Mouse (Mus musculus): Measurements from ENCODE around the gene Capn12.
A peak's percentile ranks its signal among the peaks of the same experiment; 100 is the strongest.
"Not testable (repeated sequence)": the region's sequence is repeated elsewhere in the genome, so short reads cannot be mapped to it uniquely, and the experiment has no call there.

Gene Capn12

GRCm38 (mm10) chr7:28879606-28880005 lies 1.6 kb upstream of the Capn12 start:
- DNase-seq: no peak

GRCm38 (mm10) chr7:28880554-28880953 lies 668 bp upstream of the Capn12 start:
- DNase-seq: no peak

- no peak for DNase-seq
Measured at GRCm38 (mm10) chr7:28883039-28883438, 1.8 kb downstream of the Capn12 start.

DNA sequence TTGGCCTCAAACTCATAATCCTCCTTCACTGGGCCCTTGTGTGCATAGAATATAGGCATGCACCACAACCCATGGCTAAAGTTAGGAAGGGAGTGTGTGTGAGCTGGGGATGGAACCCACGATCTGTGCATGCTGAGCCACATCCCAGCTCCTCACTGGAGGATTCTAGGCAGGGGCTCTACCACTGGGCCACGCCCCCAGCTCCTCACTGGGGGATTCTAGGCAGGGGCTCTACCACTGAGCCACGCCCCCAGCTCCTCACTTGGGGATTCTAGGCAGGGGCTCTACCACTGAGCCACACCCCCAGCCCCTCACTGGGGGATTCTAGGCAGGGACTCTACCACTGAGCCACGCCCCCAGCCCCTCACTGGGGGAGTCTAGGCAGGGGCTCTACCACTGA lies 2.5 kb downstream of the Capn12 start:
- not testable (repeated sequence) for DNase-seq

DNA sequence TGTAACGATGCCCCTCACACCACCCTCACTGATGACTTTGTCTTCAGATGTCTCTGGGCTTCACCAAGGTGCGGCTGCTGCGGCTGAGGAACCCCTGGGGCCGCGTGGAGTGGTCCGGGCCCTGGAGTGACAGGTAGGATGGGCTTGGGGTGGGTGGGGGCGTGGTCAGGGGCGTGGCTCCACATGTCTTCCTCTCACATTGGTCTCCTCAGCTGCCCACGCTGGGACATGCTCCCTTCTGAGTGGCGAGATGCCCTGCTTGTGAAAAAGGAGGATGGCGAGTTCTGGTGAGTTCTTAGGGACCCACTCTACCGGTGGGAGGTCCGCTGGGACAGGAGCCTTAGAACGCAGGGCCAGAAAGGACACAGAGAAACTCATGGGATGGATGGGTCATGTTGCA lies 5.3 kb downstream of the Capn12 start:
- DNase-seq: peak; percentile 82

GRCm38 (mm10) chr7:28888701-28889161 lies 7.5 kb downstream of the Capn12 start:
- peak; percentile 90 for DNase-seq

GRCm38 (mm10) chr7:28892601-28893000 lies 11.4 kb downstream of the Capn12 start:
- DNase-seq: peak; percentile 92

GRCm38 (mm10) chr7:28893643-28894265 lies 12.5 kb downstream of the Capn12 start:
- peak; percentile 94 for DNase-seq

DNA sequence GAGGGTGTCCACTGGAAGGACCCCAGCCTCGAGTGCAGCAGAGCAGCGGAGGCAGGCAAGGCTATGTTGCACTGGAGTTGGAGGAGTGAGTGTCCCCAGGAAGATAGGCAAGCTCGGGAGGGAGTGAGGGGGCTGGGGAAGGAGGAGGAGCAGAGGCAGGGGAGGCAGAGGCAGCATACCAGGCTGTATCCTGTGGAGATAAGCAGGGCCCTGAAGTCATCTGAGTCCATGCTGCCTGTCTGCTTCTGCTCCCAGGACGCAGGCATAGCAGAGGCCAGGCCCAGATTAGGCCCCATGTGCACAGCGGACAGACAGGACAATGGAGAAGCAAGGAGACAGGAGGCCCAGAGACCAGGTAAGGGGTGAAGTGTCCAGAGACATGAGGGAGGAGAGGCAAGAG lies 13.7 kb downstream of the Capn12 start:
- DNase-seq: peak; percentile 95

- peak; percentile 91 for DNase-seq
Measured at GRCm38 (mm10) chr7:28897661-28898060, 16.4 kb downstream of the Capn12 start.

DNA sequence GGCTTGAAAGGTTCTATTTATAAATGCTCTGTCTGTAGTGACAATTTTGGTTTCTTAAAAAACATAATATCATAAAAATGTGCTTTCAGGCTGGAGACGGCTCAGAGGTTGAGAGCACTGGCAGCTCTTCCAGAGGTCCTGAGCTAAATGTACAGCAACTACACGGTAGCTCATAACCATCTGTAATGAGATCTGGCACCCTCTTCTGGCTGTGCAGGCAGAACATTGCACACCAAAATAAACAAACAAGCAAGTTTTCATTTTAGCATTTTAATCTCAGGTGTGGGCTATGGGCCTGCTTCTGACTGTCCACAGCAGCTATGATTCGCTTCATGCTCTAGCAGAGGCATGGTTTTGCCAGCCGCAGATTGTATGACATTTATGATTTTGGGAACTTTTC lies 18.8 kb downstream of the Capn12 start:
- no peak for DNase-seq

- peak; percentile 99 for DNase-seq
Measured at GRCm38 (mm10) chr7:28901311-28902125, 20.3 kb downstream of the Capn12 start.

GRCm38 (mm10) chr7:28902180-28902579 lies 21.0 kb downstream of the Capn12 start:
- DNase-seq: no peak

DNA sequence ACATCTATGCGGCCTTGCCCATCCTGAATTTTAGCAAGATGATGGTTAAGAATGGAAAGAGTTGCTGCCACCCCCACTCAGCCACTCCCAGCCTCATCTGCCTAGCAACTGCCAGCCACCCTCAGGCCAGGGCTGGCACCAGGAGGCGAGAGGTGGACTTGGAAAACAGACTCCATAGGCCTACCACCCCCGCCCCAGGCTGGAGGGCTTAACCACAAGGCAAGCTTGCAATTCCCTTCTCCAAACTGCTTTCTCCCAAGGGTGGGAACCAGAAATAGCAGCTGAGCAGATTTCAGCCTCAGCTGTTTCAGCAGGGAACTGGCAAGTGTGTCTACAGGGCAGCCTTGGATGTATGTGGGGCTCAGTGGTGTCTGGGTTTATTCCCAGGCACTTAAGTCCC lies 21.6 kb downstream of the Capn12 start:
- DNase-seq: peak; percentile 94

DNA sequence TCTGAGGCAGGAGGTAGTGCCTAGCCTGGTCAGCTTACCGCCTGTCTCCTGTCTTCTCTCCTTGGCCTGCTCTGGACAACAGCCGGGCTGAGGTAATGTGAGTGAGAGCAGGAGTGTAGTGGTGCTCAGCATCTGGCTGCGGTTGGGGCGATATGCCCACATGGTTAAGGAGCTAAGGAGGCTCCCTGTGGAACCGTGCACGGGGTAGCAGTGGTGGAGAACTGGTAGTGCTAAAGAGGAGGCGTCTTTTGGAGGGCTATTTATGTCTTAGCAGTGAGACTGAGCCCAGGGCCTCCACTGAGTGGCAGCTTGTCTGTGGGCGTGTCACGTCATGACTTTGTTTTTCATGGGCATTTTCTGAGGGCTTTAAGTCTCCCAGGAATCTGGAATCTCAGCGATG lies 22.6 kb downstream of the Capn12 start:
- peak; percentile 84 for DNase-seq

- DNase-seq: no peak
Measured at GRCm38 (mm10) chr7:28907195-28907594, 26.0 kb downstream of the Capn12 start.

- peak; percentile 100 for DNase-seq
Measured at GRCm38 (mm10) chr7:28911632-28912031, 30.4 kb downstream of the Capn12 start.

DNA sequence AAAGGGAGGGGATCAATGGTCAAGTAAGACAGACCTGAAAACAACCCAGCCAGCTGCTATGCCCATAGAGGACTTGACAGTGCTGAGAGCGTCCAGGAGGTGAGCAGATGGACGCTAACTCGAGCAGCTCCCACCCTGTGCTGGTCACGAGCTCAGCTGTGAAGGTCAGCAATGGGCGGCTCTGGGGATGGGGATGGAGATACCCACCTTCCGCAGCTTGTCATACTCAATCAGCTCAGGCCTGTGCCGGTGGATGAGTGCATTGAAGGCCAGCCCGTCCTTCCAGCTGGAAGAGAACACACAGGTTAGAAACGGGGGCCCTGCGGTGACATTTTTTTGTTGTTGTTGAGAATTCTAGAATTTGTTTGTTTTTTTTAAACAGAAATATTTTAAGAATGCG lies 31.9 kb downstream of the Capn12 start:
- peak; percentile 92 for DNase-seq

- DNase-seq: no peak
Measured at GRCm38 (mm10) chr7:28916491-28916890, 35.3 kb downstream of the Capn12 start.

GRCm38 (mm10) chr7:28917503-28918426 lies 36.5 kb downstream of the Capn12 start:
- peak; percentile 98 for DNase-seq

- DNase-seq: no peak
Measured at GRCm38 (mm10) chr7:28918540-28918939, 37.3 kb downstream of the Capn12 start.

- peak; percentile 99 for DNase-seq
Measured at GRCm38 (mm10) chr7:28919815-28920214, 38.6 kb downstream of the Capn12 start.

DNA sequence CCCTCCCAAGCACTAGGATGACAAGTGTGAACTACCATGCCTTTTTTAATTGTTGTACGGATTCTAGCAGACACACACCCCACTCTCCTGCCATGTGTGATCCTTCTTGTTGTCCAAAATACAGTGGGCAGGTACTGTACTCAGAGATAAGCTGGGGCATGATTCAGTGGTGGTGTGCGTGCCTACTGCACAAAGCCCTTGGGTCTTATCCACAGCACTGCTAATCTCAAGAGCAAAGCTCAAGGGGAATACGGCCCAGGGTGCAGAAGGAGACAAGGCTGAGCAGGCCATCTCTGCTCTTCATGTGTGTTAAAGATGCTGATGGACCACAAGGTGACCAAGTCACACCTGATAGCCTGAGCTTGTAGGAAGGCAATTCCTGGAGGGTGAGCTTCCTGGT lies 40.0 kb downstream of the Capn12 start:
- no peak for DNase-seq

All from heart, adult 11 months (tissue).